18 mouse cellular contexts compared by ENCODE assay signal in genomic region chr11:120175948-120176347, GRCm38 (mm10). TPM values are rescaled to one million over a fixed set of nuclear protein-coding genes. Genes with fewer than 3 reads are reported as not detected.
DNase-seq lines count a peak whose midpoint lies in the region; ATAC-seq and TF ChIP-seq lines count a peak whose summit lies in the region.
"Had no signal": no experiment of that assay in that cellular context is flagged by ENCODE, and none has a peak within 500 bp of the region (broad histone marks: within the 10 kb centered on the region; RNA-seq: fewer than 3 reads in every experiment).

No protein-coding gene starts in this region.

- peak overlapping the region; percentile 58 for H3K27ac ChIP-seq in midbrain, embryonic 10.5 days (replicated peaks)
- H3K27ac ChIP-seq in midbrain, postnatal 0 days (ENCODE audit: low read depth, low read length): no peak overlapping the region
- peak overlapping the region; percentile 30 for H3K27ac ChIP-seq in limb, embryonic 10.5 days
- H3K27ac ChIP-seq: hindbrain, embryonic 13.5 days; hindbrain, postnatal 0 days had no signal

- H3K9me3 ChIP-seq in midbrain, embryonic 10.5 days (replicated peaks): no peaks in the 10 kb centered on the region
- no peaks in the 10 kb centered on the region for H3K9me3 ChIP-seq in midbrain, postnatal 0 days (ENCODE audit: low read length)
- H3K9me3 ChIP-seq in limb, embryonic 10.5 days (replicated peaks): no peaks in the 10 kb centered on the region
- H3K9me3 ChIP-seq: heart, embryonic 12.5 days; hindbrain, embryonic 13.5 days had no signal

- TF ChIP-seq CTCF in midbrain, postnatal 0 days (IDR thresholded peaks at IDR 0.05): no peak

- DNase-seq in heart, adult 11 months: peak; percentile 87
- DNase-seq in heart, postnatal 25 days (ENCODE audit: low spot score): no peak
- DNase-seq in midbrain, embryonic 10.5 days (ENCODE audit: low spot score): no peak
- no peak for DNase-seq in midbrain, postnatal 0 days (ENCODE audit: low spot score)
- DNase-seq in limb, embryonic 10.5 days (ENCODE audit: low spot score): no peak
- DNase-seq in lung, postnatal 14 days: no peak
- DNase-seq: adrenal gland, adult 2 months; adrenal gland, postnatal 25 days; cerebellum, adult 18-20 months; cerebellum, adult 9-11 months; cerebellum, postnatal 36 days; forebrain, postnatal 0 days; gastrocnemius, postnatal 25 days; heart, adult 18-20 months; heart, postnatal 36 days had no signal

- peaks cover 4% of the 10 kb centered on the region; the same call in 1 of the 2 replicates for H3K27me3 ChIP-seq in midbrain, embryonic 10.5 days (ENCODE audit: low read depth, poor library complexity, severe bottlenecking)
- no peaks in the 10 kb centered on the region for H3K27me3 ChIP-seq in midbrain, postnatal 0 days (ENCODE audit: insufficient read depth, low read length)
- H3K27me3 ChIP-seq in limb, embryonic 10.5 days (ENCODE audit: low read depth, poor library complexity, severe bottlenecking): peaks cover 9% of the 10 kb centered on the region; the same call in 1 of the 2 replicates
- H3K27me3 ChIP-seq: heart, embryonic 12.5 days; hindbrain, embryonic 13.5 days had no signal

- intact Hi-C loops in heart, postnatal 25 days (cut with DNase I): no loop called here

- H3K4me1 ChIP-seq in midbrain, embryonic 10.5 days: peaks cover 9% of the 10 kb centered on the region
- no peaks in the 10 kb centered on the region for H3K4me1 ChIP-seq in midbrain, postnatal 0 days (ENCODE audit: insufficient read depth, low read length)
- peaks cover 41% of the 10 kb centered on the region for H3K4me1 ChIP-seq in limb, embryonic 10.5 days
- H3K4me1 ChIP-seq: hindbrain, embryonic 13.5 days had no signal

- 80% methylated on average over 4 of the region's 4 CpGs for WGBS in midbrain, embryonic 10.5 days
- 76% methylated on average over 4 of the region's 4 CpGs for WGBS in midbrain, postnatal 0 days
- WGBS in limb, embryonic 10.5 days: 67% methylated on average over 4 of the region's 4 CpGs

- no peaks in the 10 kb centered on the region for H3K36me3 ChIP-seq in midbrain, embryonic 10.5 days
- H3K36me3 ChIP-seq in midbrain, postnatal 0 days (ENCODE audit: insufficient read depth, low read length): no peaks in the 10 kb centered on the region
- peaks cover 2% of the 10 kb centered on the region; the same call in 1 of the 2 replicates for H3K36me3 ChIP-seq in limb, embryonic 10.5 days
- H3K36me3 ChIP-seq: heart, embryonic 12.5 days; hindbrain, embryonic 13.5 days had no signal

- no peak overlapping the region for H3K4me3 ChIP-seq in midbrain, embryonic 10.5 days
- H3K4me3 ChIP-seq in midbrain, postnatal 0 days (ENCODE audit: low read depth, low read length): no peak overlapping the region
- H3K4me3 ChIP-seq in limb, embryonic 10.5 days: no peak overlapping the region
- H3K4me3 ChIP-seq: heart, embryonic 12.5 days; hindbrain, embryonic 13.5 days had no signal

- no peak overlapping the region for H3K9ac ChIP-seq in midbrain, postnatal 0 days (replicated peaks; ENCODE audit: low read length, poor library complexity, severe bottlenecking)
- H3K9ac ChIP-seq: forebrain, postnatal 0 days; heart, embryonic 12.5 days; hindbrain, embryonic 13.5 days had no signal

- no peak overlapping the region for H3K4me2 ChIP-seq in midbrain, postnatal 0 days (ENCODE audit: low read depth, low read length, poor library complexity, severe bottlenecking)
- H3K4me2 ChIP-seq: heart, embryonic 12.5 days; hindbrain, embryonic 13.5 days had no signal

- ATAC-seq in midbrain, postnatal 0 days (ENCODE audit: low FRiP score): no peak
- ATAC-seq: forebrain, postnatal 0 days; hindbrain, postnatal 0 days had no signal

RNA-seq across cellular contexts. Expression of gene Slc38a10, which starts 24.8 kb away (rescaled TPM):
- total RNA-seq in heart, postnatal 25 days (2021): 10 to 100 TPM; 75.9 to 78.0 TPM
- 87.1 and 97.9 TPM in 2 replicates for polyA plus RNA-seq in midbrain, embryonic 10.5 days (2016; fragmentation: Nextera tagmentation; extraction: Ambion mirVana)
- total RNA-seq in midbrain, postnatal 0 days (2014; rRNA removed): 171 and 175 TPM in 2 replicates
- 108 and 111 TPM in 2 replicates for polyA plus RNA-seq in midbrain, postnatal 0 days (2015; fragmentation: Nextera tagmentation; extraction: Ambion mirVana)
- 99.6 and 99.8 TPM in 2 replicates for polyA plus RNA-seq in limb, embryonic 10.5 days (2016; fragmentation: Nextera tagmentation; extraction: Ambion mirVana)

RNA-seq across cellular contexts. Expression of gene Bahcc1, which starts 56.8 kb away (rescaled TPM):
- total RNA-seq in heart, postnatal 25 days (2021): 1 to 10 TPM; 7.8 to 8.3 TPM
- polyA plus RNA-seq in midbrain, embryonic 10.5 days (2016; fragmentation: Nextera tagmentation; extraction: Ambion mirVana): 14.3 and 16.6 TPM in 2 replicates
- 39.9 and 49.8 TPM in 2 replicates for total RNA-seq in midbrain, postnatal 0 days (2014; rRNA removed)
- 5.9 and 9.5 TPM in 2 replicates for polyA plus RNA-seq in midbrain, postnatal 0 days (2015; fragmentation: Nextera tagmentation; extraction: Ambion mirVana)
- 19.9 and 20.3 TPM in 2 replicates for polyA plus RNA-seq in limb, embryonic 10.5 days (2016; fragmentation: Nextera tagmentation; extraction: Ambion mirVana)
